Mouse (Mus musculus) retina, adult 2 months (tissue): ENCODE measurements around the gene Hist1h3f.
"Not testable (repeated sequence)": the region's sequence is repeated elsewhere in the genome, so short reads cannot be mapped to it uniquely, and the experiment has no call there.

ENCODE experiments used
- DNase-seq: peaks from one replicate; pipeline ENCODE4 v3.0.0-alpha.2; 2012; ENCODE audit warnings: low read depth, low spot score

Gene Hist1h3f

DNA sequence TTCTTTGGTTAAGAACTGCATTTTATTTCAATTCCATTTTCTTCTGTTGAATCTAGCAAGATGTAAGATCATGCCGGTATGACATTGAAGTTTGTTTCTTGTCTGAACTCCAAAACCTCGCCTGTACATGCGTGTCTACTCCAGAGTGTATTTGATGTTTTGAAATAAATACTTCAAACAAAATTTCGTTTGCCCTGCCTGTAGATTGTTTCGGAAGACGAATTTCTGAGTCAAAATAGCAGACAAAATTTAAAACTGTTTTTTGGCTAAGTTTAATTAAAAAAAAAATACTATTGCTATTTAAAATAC lies 25.6 kb upstream of the Hist1h3f start:
- no peak for DNase-seq

DNA sequence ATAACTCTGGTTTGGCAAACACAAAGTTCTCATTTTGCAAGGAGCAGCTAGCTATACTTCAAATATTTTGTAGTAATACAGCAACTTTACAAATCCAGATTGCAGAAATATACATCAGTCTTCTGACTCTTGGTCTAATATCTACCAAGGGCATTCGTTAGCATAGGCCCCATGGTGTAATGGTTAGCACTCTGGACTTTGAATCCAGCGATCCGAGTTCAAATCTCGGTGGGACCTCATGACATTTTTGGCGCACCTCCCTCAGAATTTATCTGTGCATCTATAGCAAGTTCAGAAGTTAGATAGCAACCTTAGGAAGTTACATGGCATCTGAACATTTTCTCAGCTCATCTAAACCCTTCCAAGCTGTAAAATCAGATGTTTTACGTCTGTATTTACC lies 25.0 kb upstream of the Hist1h3f start:
- no peak for DNase-seq

- DNase-seq = no peak
Observed at GRCm38 (mm10) chr13:23519416-23519815, 24.4 kb upstream of the Hist1h3f start.

DNA sequence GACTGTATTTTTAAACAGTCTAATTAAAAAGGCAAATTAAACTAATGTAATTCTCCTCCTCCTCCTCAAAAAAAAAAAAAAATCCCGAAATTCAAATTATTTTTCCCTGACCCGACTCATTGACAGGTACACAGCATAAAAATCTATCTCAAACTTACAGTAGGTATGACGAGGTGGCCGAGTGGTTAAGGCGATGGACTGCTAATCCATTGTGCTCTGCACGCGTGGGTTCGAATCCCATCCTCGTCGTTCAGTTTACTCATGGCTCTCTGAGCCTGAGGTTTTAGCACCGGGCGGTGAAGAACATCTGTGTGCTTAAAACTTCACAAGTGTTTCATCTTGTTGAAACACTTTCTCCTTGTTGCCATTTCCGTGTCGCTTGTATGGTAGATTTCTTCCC lies 22.1 kb upstream of the Hist1h3f start:
- DNase-seq = no peak

GRCm38 (mm10) chr13:23523976-23524375 lies 19.9 kb upstream of the Hist1h3f start:
- no peak for DNase-seq

GRCm38 (mm10) chr13:23524654-23525053 lies 19.2 kb upstream of the Hist1h3f start:
- no peak for DNase-seq

DNA sequence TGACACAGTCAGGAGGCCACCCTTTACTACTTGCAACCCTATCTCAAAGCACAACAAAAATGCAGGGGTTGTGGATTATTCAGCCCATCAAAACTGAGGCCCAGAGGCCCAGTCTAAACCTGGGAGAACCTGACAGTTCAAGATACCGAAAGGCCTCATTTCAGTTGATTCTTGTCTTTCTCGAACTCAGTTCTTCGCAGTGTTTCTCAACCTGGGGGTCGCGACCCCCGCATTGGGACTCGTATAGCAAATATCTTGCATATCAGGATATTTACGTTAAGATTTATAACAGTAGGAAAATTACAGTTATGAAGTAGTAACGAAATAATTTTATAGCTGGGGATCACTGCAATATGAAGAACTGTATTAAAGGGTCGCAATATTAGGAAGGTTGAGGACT lies 18.0 kb upstream of the Hist1h3f start:
- DNase-seq = no peak

GRCm38 (mm10) chr13:23526312-23526711 lies 17.5 kb upstream of the Hist1h3f start:
- DNase-seq = peak; percentile 88

DNA sequence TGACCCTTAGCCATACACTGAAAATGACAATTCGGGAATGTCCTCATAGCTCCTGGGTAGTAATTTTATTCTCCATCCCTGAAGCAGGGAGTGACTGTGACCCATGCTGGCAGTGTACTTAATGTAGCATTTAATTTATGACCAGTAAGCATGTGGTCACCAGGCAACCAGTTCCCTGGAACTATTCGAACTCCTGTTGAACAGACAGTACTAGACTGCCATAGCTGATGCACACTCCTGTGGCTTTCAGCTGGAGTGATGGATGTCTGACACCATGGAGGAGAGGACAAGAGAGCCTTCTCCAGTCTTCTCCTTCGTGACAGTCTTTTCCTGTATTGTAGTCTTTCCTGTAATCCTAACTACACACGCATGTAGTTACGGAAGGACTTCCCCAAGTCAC lies 14.8 kb upstream of the Hist1h3f start:
- DNase-seq = no peak

GRCm38 (mm10) chr13:23529480-23530165 lies 14.2 kb upstream of the Hist1h3f start:
- DNase-seq = no peak

DNA sequence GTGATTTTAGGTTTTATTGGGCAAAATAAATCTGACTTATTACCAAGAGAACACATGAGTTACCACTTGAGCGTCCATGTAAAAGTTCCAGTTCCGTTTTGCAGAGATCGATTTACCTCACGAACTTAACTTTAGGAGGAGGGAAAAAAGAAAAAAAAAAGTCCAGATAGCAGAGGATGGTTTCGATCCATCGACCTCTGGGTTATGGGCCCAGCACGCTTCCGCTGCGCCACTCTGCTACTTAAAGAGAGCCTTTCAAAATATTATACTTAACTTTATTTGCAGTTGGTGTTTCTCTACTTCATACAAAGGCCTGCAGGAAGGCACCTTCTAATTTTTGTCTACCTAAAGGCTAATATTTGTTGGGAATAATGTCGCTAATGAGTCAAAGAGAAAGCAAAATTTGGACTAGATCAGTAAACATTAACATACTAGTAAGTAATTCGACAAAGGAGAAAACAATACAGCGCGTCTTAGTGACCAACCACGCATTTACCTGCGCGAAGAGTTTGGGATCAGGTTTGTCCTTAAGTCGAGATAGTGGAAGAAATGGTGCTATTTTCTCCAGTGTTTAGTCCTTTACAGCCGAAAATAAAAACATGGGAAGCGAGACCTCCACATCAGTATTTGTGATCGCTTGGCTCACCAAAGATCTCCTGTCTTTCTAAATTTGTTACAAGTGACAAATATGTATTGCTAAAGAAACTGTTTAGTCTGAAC lies 13.5 kb upstream of the Hist1h3f start:
- no peak for DNase-seq

- DNase-seq = peak; percentile 89
Observed at GRCm38 (mm10) chr13:23530901-23531875, 12.7 kb upstream of the Hist1h3f start, which contains the start of gene Hist1h4h. TSS of gene Hist1h4h (plus strand) at chr13:23531050.

GRCm38 (mm10) chr13:23532262-23533075 lies 11.4 kb upstream of the Hist1h3f start:
- no peak for DNase-seq

DNA sequence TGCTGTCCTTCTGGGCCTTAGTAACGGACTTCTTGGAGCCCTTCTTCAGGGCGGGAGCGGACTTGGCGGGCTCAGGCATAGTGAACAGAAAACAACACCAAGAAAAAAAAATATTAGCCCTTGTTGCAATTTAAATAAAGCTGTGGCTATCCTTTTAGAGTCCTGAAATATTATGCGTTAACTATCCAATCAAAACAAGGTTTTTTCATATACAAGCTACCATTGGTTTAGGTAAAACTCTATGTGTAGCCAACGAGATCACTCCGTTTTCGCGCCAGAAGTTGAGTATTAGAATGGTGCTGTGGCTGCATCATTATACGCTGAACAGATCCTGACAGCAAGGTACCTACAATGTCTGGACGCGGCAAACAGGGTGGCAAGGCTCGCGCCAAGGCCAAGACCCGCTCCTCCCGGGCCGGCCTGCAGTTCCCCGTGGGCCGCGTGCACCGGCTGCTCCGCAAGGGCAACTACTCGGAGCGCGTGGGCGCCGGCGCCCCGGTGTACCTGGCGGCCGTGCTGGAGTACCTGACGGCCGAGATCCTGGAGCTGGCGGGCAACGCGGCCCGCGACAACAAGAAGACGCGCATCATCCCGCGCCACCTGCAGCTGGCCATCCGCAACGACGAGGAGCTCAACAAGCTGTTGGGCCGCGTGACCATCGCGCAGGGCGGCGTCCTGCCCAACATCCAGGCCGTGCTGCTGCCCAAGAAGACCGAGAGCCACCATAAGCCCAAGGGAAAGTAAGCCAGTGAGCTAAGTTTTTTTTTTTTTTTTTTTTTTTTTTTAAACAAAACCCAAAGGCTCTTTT lies 10.1 kb upstream of the Hist1h3f start, which contains the start of gene Hist1h2af:
Gene Hist1h2af (plus strand): TSS at position 347 of the 808 bp plus-strand sequence.
- DNase-seq = not testable (repeated sequence)

DNA sequence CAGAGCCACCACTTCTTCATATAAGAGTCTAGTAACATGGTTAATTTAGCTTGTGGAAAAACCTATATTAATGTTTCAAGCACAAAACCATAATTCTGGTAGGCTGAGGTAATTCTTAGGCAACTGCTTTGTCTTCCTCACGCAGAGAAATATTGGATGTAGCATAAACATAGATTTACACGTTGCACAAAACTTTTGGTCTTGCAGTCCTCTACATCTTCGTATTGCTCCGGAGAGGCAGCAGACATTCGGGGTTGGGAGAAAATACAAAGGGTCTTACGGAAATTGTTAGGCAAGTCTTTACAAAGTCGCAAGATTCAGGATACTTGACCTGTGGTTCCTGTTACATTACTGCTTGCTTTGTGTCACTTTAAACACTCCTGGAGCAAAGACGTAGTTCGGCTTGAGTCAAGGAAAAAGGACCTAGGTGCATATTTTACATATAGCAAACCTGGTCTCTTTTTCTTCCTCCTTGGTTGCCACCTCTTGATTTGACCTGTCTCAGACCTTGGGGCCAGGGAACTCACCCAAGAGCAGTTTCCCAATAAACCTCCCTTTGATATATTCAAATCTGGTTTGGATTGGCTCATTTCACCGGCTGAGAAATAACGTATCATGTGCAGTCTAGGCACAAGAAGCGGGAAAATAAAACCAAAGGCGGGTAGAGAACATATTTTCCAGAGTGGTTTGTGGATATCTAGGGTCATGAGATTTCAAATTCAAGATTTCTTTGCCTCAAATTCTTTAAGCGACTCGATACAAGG lies 9.3 kb upstream of the Hist1h3f start:
- DNase-seq = no peak

- peak; percentile 79 for DNase-seq
Observed at GRCm38 (mm10) chr13:23535137-23536075, 8.4 kb upstream of the Hist1h3f start, which contains the start of gene Hist1h3g. TSS of gene Hist1h3g (plus strand) at chr13:23535422.

DNA sequence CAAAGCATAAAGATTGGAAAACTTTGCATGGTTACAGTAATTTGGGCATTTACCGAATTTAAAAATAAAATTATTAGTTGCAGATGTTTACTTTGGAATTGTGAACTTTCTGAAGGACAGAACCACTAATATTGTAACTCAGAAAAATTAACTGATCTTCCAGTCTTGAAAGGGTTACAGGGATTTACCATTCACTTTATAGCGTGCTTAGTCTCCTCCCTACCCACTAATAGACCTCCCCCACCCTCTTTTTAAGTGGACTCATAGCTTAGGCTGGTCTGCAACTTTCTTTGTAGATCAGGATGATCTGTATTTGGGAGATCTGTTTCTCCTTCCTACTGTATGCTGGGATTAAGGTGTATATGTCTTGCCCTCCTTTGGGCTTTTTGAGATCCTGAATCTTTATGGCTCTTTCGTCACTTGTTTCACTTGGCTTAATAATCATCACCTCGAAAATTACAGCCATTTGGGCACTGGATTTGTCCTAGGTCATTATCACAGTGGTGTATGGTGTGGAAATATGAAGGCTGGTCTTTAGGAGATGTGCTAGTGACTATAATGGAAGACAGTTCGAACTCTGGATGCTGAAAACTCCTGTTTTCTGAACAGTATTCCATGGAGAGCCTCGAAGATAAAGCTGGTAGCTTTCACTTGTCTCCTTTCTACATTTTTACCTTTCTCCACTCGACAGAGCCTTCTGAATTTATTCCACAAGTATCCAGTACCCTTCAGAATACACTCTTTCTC lies 7.6 kb upstream of the Hist1h3f start:
- no peak for DNase-seq
